Mouse (Mus musculus) CH12.LX (cell line): ENCODE measurements around the gene Pold1. TPM values are rescaled to one million over a fixed set of nuclear protein-coding genes. Genes with fewer than 3 reads are reported as not detected.

ENCODE experiments used
- DNase-seq: peaks from one replicate; pipeline ENCODE4 v3.0.0-alpha.2; 2013; ENCODE audit errors: extremely low read depth
- H3K27ac ChIP-seq: 2 replicates; pipeline ENCODE4 v1.5.1; 2012; ENCODE audit warnings: low read depth, mild to moderate bottlenecking, control low read depth, moderate library complexity; ENCODE audit not compliant: insufficient read depth
- H3K27me3 ChIP-seq: replicated peaks from 2 replicates; pipeline ENCODE3; 2012; ENCODE audit warnings: inconsistent platforms
- H3K36me3 ChIP-seq, 2 experiments: replicated peaks in 1 of 2; 2 replicates each; pipeline versions ENCODE3 to v1.6.1; 2012; ENCODE audit warnings: inconsistent platforms in 1 of 2, low read length in 1 of 2, mild to moderate bottlenecking in 1 of 2, mixed read lengths in 1 of 2, moderate library complexity in 1 of 2; ENCODE audit not compliant: control insufficient read depth in 1 of 2, insufficient read depth in 1 of 2
- H3K4me1 ChIP-seq, 2 experiments: 2 replicates each; pipeline ENCODE4 v1.6.1; 2012; ENCODE audit warnings: inconsistent platforms in 1 of 2, moderate library complexity in 1 of 2; ENCODE audit not compliant: insufficient read depth in 2 of 2, control insufficient read depth in 1 of 2
- H3K4me2 ChIP-seq: 2 replicates; pipeline ENCODE4 v1.6.1; 2012; ENCODE audit warnings: low read depth, mild to moderate bottlenecking, control low read depth; ENCODE audit not compliant: poor library complexity, insufficient read depth, severe bottlenecking
- H3K4me3 ChIP-seq, 3 experiments: fragments of 150-350 bp in 1 of 3; sonication (generic) in 1 of 3; replicated peaks in 1 of 3; 2 replicates each; pipeline versions ENCODE3 to v1.5.1; 2011 to 2012; ENCODE audit warnings: low read depth in 2 of 3, low read length in 2 of 3, mild to moderate bottlenecking in 2 of 3, moderate library complexity in 2 of 3, control low read depth in 1 of 3, improper control_type of control experiment in 1 of 3, inconsistent platforms in 1 of 3, mixed read lengths in 1 of 3; ENCODE audit not compliant: poor library complexity in 1 of 3
- H3K79me2 ChIP-seq: replicated peaks from 2 replicates; pipeline ENCODE4 v1.6.1; 2012; ENCODE audit warnings: mild to moderate bottlenecking, moderate library complexity; ENCODE audit not compliant: control insufficient read depth, poor library complexity, insufficient read depth, severe bottlenecking; ENCODE audit errors: extremely low read depth
- H3K9ac ChIP-seq: 2 replicates; pipeline ENCODE4 v1.6.1; 2012; ENCODE audit warnings: low read depth, mild to moderate bottlenecking, control low read depth, moderate library complexity; ENCODE audit not compliant: insufficient read depth
- H3K9me3 ChIP-seq: replicated peaks from 2 replicates; pipeline ENCODE3; 2012; ENCODE audit warnings: low read length, inconsistent platforms, mixed read lengths
- BHLHE40 ChIP-seq: IDR thresholded peaks from 2 replicates; pipeline ENCODE4 v1.6.1; 2011; ENCODE audit warnings: mild to moderate bottlenecking, low read depth, low read length, improper control_type of control experiment
- CHD2 ChIP-seq: IDR thresholded peaks from 2 replicates; pipeline ENCODE4 v1.6.1; 2011; ENCODE audit warnings: low read length, improper control_type of control experiment
- CTCF ChIP-seq, 2 experiments: IDR thresholded peaks in 1 of 2; conservative IDR thresholded peaks in 1 of 2; 2 replicates each; pipeline ENCODE4 v1.5.1; 2011 to 2012; ENCODE audit warnings: low read depth in 2 of 2, low read length in 2 of 2, improper control_type of control experiment in 1 of 2, inconsistent platforms in 1 of 2, mild to moderate bottlenecking in 1 of 2, moderate library complexity in 1 of 2
- E2F4 ChIP-seq: IDR thresholded peaks from 2 replicates; pipeline ENCODE4 v1.6.1; 2011; ENCODE audit warnings: low read depth, low read length, improper control_type of control experiment; ENCODE audit not compliant: insufficient replicate concordance
- ETS1 ChIP-seq: conservative IDR thresholded peaks from 2 replicates; pipeline ENCODE4 v1.6.1; 2012; ENCODE audit warnings: low read depth, mild to moderate bottlenecking, inconsistent platforms, low read length, improper control_type of control experiment, moderate library complexity
- GABPA ChIP-seq: IDR thresholded peaks from 2 replicates; pipeline ENCODE4 v1.6.1; 2012; ENCODE audit warnings: low read depth, low read length, improper control_type of control experiment, inconsistent platforms; ENCODE audit not compliant: insufficient replicate concordance
- IRF4 ChIP-seq: IDR thresholded peaks from 2 replicates; pipeline ENCODE4 v1.6.1; 2014; ENCODE audit warnings: low read depth, mild to moderate bottlenecking, inconsistent platforms, low read length, improper control_type of control experiment
- JUND ChIP-seq: conservative IDR thresholded peaks from 2 replicates; pipeline ENCODE4 v1.6.1; 2011; ENCODE audit warnings: low read depth, low read length, improper control_type of control experiment
- KAT2A ChIP-seq: IDR thresholded peaks from 2 replicates; pipeline ENCODE4 v1.6.1; 2012; ENCODE audit warnings: low read length, improper control_type of control experiment, inconsistent platforms; ENCODE audit not compliant: insufficient replicate concordance
- MAFK ChIP-seq: IDR thresholded peaks from 2 replicates; pipeline ENCODE4 v1.6.1; 2011; ENCODE audit warnings: low read length, improper control_type of control experiment; ENCODE audit not compliant: insufficient replicate concordance
- MAZ ChIP-seq: IDR thresholded peaks from 2 replicates; pipeline ENCODE4 v1.6.1; 2012; ENCODE audit warnings: low read depth, mild to moderate bottlenecking, inconsistent platforms, low read length, improper control_type of control experiment, moderate library complexity
- MEF2A ChIP-seq: IDR thresholded peaks from 2 replicates; pipeline ENCODE4 v1.6.1; 2014; ENCODE audit warnings: low read depth, mild to moderate bottlenecking, inconsistent platforms, low read length, improper control_type of control experiment, borderline replicate concordance
- NELFE ChIP-seq: IDR thresholded peaks from 2 replicates; pipeline ENCODE4 v1.6.1; 2011; ENCODE audit warnings: low read depth, low read length, improper control_type of control experiment
- PAX5 ChIP-seq: IDR thresholded peaks from 2 replicates; pipeline ENCODE4 v1.6.1; 2012; ENCODE audit warnings: low read length, inconsistent platforms, mixed read lengths
- POLR2A ChIP-seq: IDR thresholded peaks from 2 replicates; pipeline ENCODE4 v1.6.1; 2011; ENCODE audit warnings: low read depth, mild to moderate bottlenecking, improper control_type of control experiment, low read length
- RAD21 ChIP-seq: IDR thresholded peaks from 2 replicates; pipeline ENCODE4 v1.6.1; 2011; ENCODE audit warnings: low read depth, mild to moderate bottlenecking, low read length, improper control_type of control experiment, moderate library complexity
- RCOR1 ChIP-seq: conservative IDR thresholded peaks from 2 replicates; pipeline ENCODE4 v1.6.1; 2012; ENCODE audit warnings: low read depth, mild to moderate bottlenecking, inconsistent platforms, low read length, improper control_type of control experiment
- SIN3A ChIP-seq: IDR thresholded peaks from 2 replicates; pipeline ENCODE4 v1.6.1; 2012; ENCODE audit warnings: low read length, improper control_type of control experiment, inconsistent platforms
- TBP ChIP-seq: conservative IDR thresholded peaks from 2 replicates; pipeline ENCODE4 v1.6.1; 2011; ENCODE audit warnings: low read depth, low read length, improper control_type of control experiment
- UBTF ChIP-seq: IDR thresholded peaks from 2 replicates; pipeline ENCODE4 v1.6.1; 2012; ENCODE audit warnings: low read depth, mild to moderate bottlenecking, inconsistent platforms, low read length, improper control_type of control experiment, moderate library complexity
- USF1 ChIP-seq: IDR thresholded peaks from 2 replicates; pipeline ENCODE4 v1.6.1; 2014; ENCODE audit warnings: low read depth, mild to moderate bottlenecking, inconsistent platforms, low read length, improper control_type of control experiment
- dilution Hi-C: fragments of 300-500 bp; cut with MboI; formaldehyde crosslinking; loops from 2 replicates; pipeline ENCODE4 v1.14.3; 2020; ENCODE audit warnings: low sequenced_read_pairs; ENCODE audit not compliant: extremely low pct_unique_long_range_greater_than_20kb, extremely low pct_ligation_motif_present
- in situ Hi-C: fragments of 300-500 bp; cut with MboI; formaldehyde crosslinking; loops from 3 replicates; pipeline ENCODE4 v1.14.3; 2019; ENCODE audit warnings: low sequenced_read_pairs, low pct_ligation_motif_present, low pct_unique_long_range_greater_than_20kb, mixed read lengths
- polyA plus RNA-seq: library from polyadenylated mRNA; unstranded; fragments of >175 nt; gene quantifications from 2 replicates; pipeline ENCODE4 v1.2.1, GENCODE M21; 2012; ENCODE audit warnings: low read depth; ENCODE audit not compliant: insufficient read length
- total RNA-seq, 2 experiments: library from RNA; depleted of rRNA; stranded (reverse); fragments of 300-350 nt in 1 of 2; fragments of >200 nt in 1 of 2; gene quantifications; 2 replicates each; pipeline ENCODE4 v1.2.3; 2012 to 2014

Gene Pold1
- total and polyA plus RNA-seq, 3 experiments = 49.3 to 131 (median 67.6) TPM

- no peak overlapping the region for H3K4me2 ChIP-seq
- dilution Hi-C loops = no loop called here
Measured at GRCm38 (mm10) chr7:44598336-44598735, 49.7 kb upstream of the Pold1 start.

GRCm38 (mm10) chr7:44597666-44598065 lies 49.0 kb upstream of the Pold1 start:
- no peaks in the 10 kb centered on the region for H3K27me3 ChIP-seq
- H3K9ac ChIP-seq = no peak overlapping the region
- H3K4me1 ChIP-seq = peaks cover 0 to 3% of the 10 kb centered on the region in 2 experiments; a peak in 1 of 4 replicates
- H3K9me3 ChIP-seq = no peaks in the 10 kb centered on the region
- dilution Hi-C loops (no loop called here), in situ Hi-C loops (no loop called here)
- no peak overlapping the region for H3K27ac ChIP-seq
- H3K79me2 ChIP-seq = 0 out of 2 replicates have a peak, but pooled peaks cover 2% of the 10 kb centered on the region
- H3K4me3 ChIP-seq = no peak overlapping the region
- DNase-seq = no peak
- H3K4me2 ChIP-seq = no peak overlapping the region
- peaks cover 7 to 46% of the 10 kb centered on the region in 2 experiments for H3K36me3 ChIP-seq
- TF ChIP-seq NELFE = no peak
- no peak for TF ChIP-seq E2F4
- no peak for TF ChIP-seq RAD21
- no peak for TF ChIP-seq TBP
- no peak for TF ChIP-seq POLR2A
- no peak for TF ChIP-seq USF1
- no peak for TF ChIP-seq MEF2A
- no peak for TF ChIP-seq GABPA
- no peak for TF ChIP-seq CTCF (conservative IDR thresholded peaks at IDR 0.05 in 1 of 2, IDR thresholded peaks at IDR 0.05 in 1 of 2; ENCODE audit: low read depth in 2 of 2, low read length in 2 of 2)
- no peak for TF ChIP-seq KAT2A
- TF ChIP-seq MAFK = no peak
- TF ChIP-seq CHD2 = no peak
- TF ChIP-seq UBTF = no peak
- no peak for TF ChIP-seq BHLHE40
- no peak for TF ChIP-seq ETS1
- no peak for TF ChIP-seq MAZ
- no peak for TF ChIP-seq PAX5
- TF ChIP-seq, all 38 proteins: peak for 0

More at GRCm38 (mm10) chr7:44598336-44598735, 49.7 kb upstream of the Pold1 start:
- Histone ChIP-seq H3K9ac (no peak overlapping the region), H3K36me3 (peaks cover 7 to 46% of the 10 kb centered on the region in 2 experiments), H3K27me3 (no peaks in the 10 kb centered on the region), H3K9me3 (no peaks in the 10 kb centered on the region), H3K27ac (no peak overlapping the region), H3K4me1 (peaks cover 3 to 4% of the 10 kb centered on the region in 2 experiments; a peak in 2 of 4 replicates), H3K79me2 (no peaks in the 10 kb centered on the region), H3K4me3 (no peak overlapping the region)
- DNase-seq = no peak
- TF ChIP-seq IRF4 (no peak), CHD2 (no peak), MAZ (no peak), JUND (no peak), ETS1 (no peak), CTCF (conservative IDR thresholded peaks at IDR 0.05 in 1 of 2, IDR thresholded peaks at IDR 0.05 in 1 of 2; ENCODE audit: low read depth in 2 of 2, low read length in 2 of 2) (no peak), RCOR1 (no peak), SIN3A (no peak)
- in situ Hi-C loops = no loop called here
